Mouse (Mus musculus): Measurements from ENCODE around the gene Tbc1d20.

Gene Tbc1d20

DNA sequence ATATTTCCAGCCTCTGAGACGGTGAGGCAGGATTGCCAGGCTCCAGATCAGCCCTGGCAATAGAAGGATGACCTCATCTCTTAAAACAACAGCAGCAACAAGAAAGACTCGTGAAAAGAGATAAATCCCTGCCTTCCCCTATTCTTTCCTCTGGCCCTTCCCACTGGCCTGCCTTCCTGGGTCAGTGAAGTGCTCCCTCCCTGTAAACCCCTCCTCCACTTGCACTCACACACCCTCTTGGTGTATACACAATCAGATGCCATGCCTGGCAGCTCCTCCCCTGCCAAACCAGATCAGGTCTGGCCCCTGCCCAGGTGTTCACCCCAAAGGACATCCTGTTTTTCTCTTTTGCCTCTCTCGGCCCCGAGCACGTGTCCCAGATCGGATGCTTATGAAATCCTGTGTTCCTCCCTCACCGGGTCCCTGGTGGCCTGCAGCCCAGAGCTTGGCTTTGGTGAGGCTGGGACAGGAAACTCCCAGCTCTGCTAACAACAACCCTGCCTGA lies 66.7 kb downstream of the Tbc1d20 start:
- no peak for DNase-seq

GRCm38 (mm10) chr2:152361193-152361592 lies 67.6 kb downstream of the Tbc1d20 start:
- DNase-seq, result no peak

Measured in right cerebral cortex, postnatal 25 days (tissue).